Mouse (Mus musculus): ENCODE measurements around the gene Gm49320. TPM values are rescaled to one million over a fixed set of nuclear protein-coding genes. Genes with fewer than 3 reads are reported as not detected.
"Not testable (repeated sequence)": the region's sequence is repeated elsewhere in the genome, so short reads cannot be mapped to it uniquely, and the experiment has no call there.

Gene Gm49320
- polyA plus RNA-seq, 1 experiment from 2014 or later, result 2.2 TPM

GRCm38 (mm10) chr8:4252116-4252760 lies 13.6 kb downstream of the Gm49320 start:
- H3K4me3 ChIP-seq (ENCODE audit: low read length), result peak overlapping the region; percentile 91
- peaks cover 39% of the 10 kb centered on the region for H3K36me3 ChIP-seq (ENCODE audit: control insufficient read depth, insufficient read depth, low read length)
- no peaks in the 10 kb centered on the region for H3K9me3 ChIP-seq (ENCODE audit: control insufficient read depth, low read length)
- H3K4me2 ChIP-seq (replicated peaks; ENCODE audit: low read depth, low read length), result peak overlapping the region; percentile 58
- H3K9ac ChIP-seq (ENCODE audit: low read depth, low read length), result 0 out of 2 replicates have a peak overlapping the region, but pooled peaks have one; percentile 88
- H3K27ac ChIP-seq (ENCODE audit: low read depth, low read length), result no peak overlapping the region
- ATAC-seq (ENCODE audit: low FRiP score, low TSS enrichment), result no peak
- 49% methylated on average over 8 of the region's 8 CpGs for WGBS
- H3K27me3 ChIP-seq (ENCODE audit: control insufficient read depth, insufficient read depth, low read length), result no peaks in the 10 kb centered on the region
- H3K4me1 ChIP-seq (ENCODE audit: control insufficient read depth, insufficient read depth, low read length), result peaks cover 12% of the 10 kb centered on the region

- Histone ChIP-seq H3K27me3 (ENCODE audit: control insufficient read depth, insufficient read depth, low read length) (no peaks in the 10 kb centered on the region), H3K27ac (ENCODE audit: low read depth, low read length) (peak within 1 kb of the TSS; percentile 87), H3K4me1 (ENCODE audit: control insufficient read depth, insufficient read depth, low read length) (peaks cover 21% of the 10 kb centered on the region), H3K9me3 (ENCODE audit: control insufficient read depth, low read length) (no peaks in the 10 kb centered on the region), H3K4me3 (ENCODE audit: low read length) (peak within 1 kb of the TSS; percentile 91), H3K4me2 (replicated peaks; ENCODE audit: low read depth, low read length) (peak within 1 kb of the TSS; percentile 58), H3K9ac (ENCODE audit: low read depth, low read length) (peak within 1 kb of the TSS; percentile 88), H3K36me3 (ENCODE audit: control insufficient read depth, insufficient read depth, low read length) (peaks cover 30% of the 10 kb centered on the region)
- under 1% methylated on average over 69 of the region's 69 CpGs for WGBS
- ATAC-seq (ENCODE audit: low FRiP score, low TSS enrichment), result peak; percentile 89
These were observed 14.5 kb downstream of the Gm49320 start, which contains the start of gene Snapc2 for GRCm38 (mm10) chr8:4252934-4253841. Snapc2 (plus strand) TSS chr8:4253080.

- H3K9me3 ChIP-seq (ENCODE audit: control insufficient read depth, low read length), result no peaks in the 10 kb centered on the region
- H3K9ac ChIP-seq (ENCODE audit: low read depth, low read length), result peak overlapping the region; percentile 88; the same call in 1 of the 2 replicates
- ATAC-seq (ENCODE audit: low FRiP score, low TSS enrichment), result no peak
- peaks cover 26% of the 10 kb centered on the region for H3K36me3 ChIP-seq (ENCODE audit: control insufficient read depth, insufficient read depth, low read length)
- H3K4me1 ChIP-seq (ENCODE audit: control insufficient read depth, insufficient read depth, low read length), result peaks cover 21% of the 10 kb centered on the region
- 62% methylated on average over 6 of the region's 6 CpGs for WGBS
- H3K4me3 ChIP-seq (ENCODE audit: low read length), result peak overlapping the region; percentile 91
- H3K27me3 ChIP-seq (ENCODE audit: control insufficient read depth, insufficient read depth, low read length), result no peaks in the 10 kb centered on the region
- peak overlapping the region; percentile 58 for H3K4me2 ChIP-seq (replicated peaks; ENCODE audit: low read depth, low read length)
- H3K27ac ChIP-seq (ENCODE audit: low read depth, low read length), result no peak overlapping the region
These were observed 15.3 kb downstream of the Gm49320 start for GRCm38 (mm10) chr8:4254001-4254400.

- not testable (repeated sequence) for H3K27ac ChIP-seq (ENCODE audit: low read depth, low read length); H3K4me3 ChIP-seq (ENCODE audit: low read length); H3K27me3 ChIP-seq (ENCODE audit: control insufficient read depth, insufficient read depth, low read length); H3K9ac ChIP-seq (ENCODE audit: low read depth, low read length); ATAC-seq (ENCODE audit: low FRiP score, low TSS enrichment); H3K9me3 ChIP-seq (ENCODE audit: control insufficient read depth, low read length); H3K4me2 ChIP-seq (replicated peaks; ENCODE audit: low read depth, low read length)
- H3K4me1 ChIP-seq (ENCODE audit: control insufficient read depth, insufficient read depth, low read length), result peaks cover 25% of the 10 kb centered on the region
- peaks cover 36% of the 10 kb centered on the region for H3K36me3 ChIP-seq (ENCODE audit: control insufficient read depth, insufficient read depth, low read length)
- 89% methylated on average over 7 of the region's 7 CpGs for WGBS
These were observed 16.8 kb downstream of the Gm49320 start for GRCm38 (mm10) chr8:4255471-4255870.

GRCm38 (mm10) chr8:4256911-4257310 lies 18.2 kb downstream of the Gm49320 start:
- H3K4me2 ChIP-seq (replicated peaks; ENCODE audit: low read depth, low read length), result 0 out of 2 replicates have a peak overlapping the region, but pooled peaks have one; percentile 15
- no peaks in the 10 kb centered on the region for H3K9me3 ChIP-seq (ENCODE audit: control insufficient read depth, low read length)
- H3K4me3 ChIP-seq (ENCODE audit: low read length), result no peak overlapping the region
- H3K9ac ChIP-seq (ENCODE audit: low read depth, low read length), result no peak overlapping the region
- no peak for ATAC-seq (ENCODE audit: low FRiP score, low TSS enrichment)
- H3K36me3 ChIP-seq (ENCODE audit: control insufficient read depth, insufficient read depth, low read length), result peaks cover 51% of the 10 kb centered on the region
- WGBS, result 72% methylated on average over 4 of the region's 4 CpGs
- H3K4me1 ChIP-seq (ENCODE audit: control insufficient read depth, insufficient read depth, low read length), result peaks cover 25% of the 10 kb centered on the region
- H3K27ac ChIP-seq (ENCODE audit: low read depth, low read length), result no peak overlapping the region
- no peaks in the 10 kb centered on the region for H3K27me3 ChIP-seq (ENCODE audit: control insufficient read depth, insufficient read depth, low read length)

- Histone ChIP-seq H3K27me3 (ENCODE audit: control insufficient read depth, insufficient read depth, low read length) (no peaks in the 10 kb centered on the region), H3K27ac (ENCODE audit: low read depth, low read length) (no peak overlapping the region), H3K9ac (ENCODE audit: low read depth, low read length) (peak overlapping the region; percentile 87; the same call in 1 of the 2 replicates), H3K9me3 (ENCODE audit: control insufficient read depth, low read length) (no peaks in the 10 kb centered on the region), H3K4me3 (ENCODE audit: low read length) (peak overlapping the region; percentile 57; the same call in 1 of the 2 replicates), H3K4me1 (ENCODE audit: control insufficient read depth, insufficient read depth, low read length) (peaks cover 25% of the 10 kb centered on the region), H3K4me2 (replicated peaks; ENCODE audit: low read depth, low read length) (peak overlapping the region; percentile 70), H3K36me3 (ENCODE audit: control insufficient read depth, insufficient read depth, low read length) (peaks cover 55% of the 10 kb centered on the region)
- ATAC-seq (ENCODE audit: low FRiP score, low TSS enrichment), result no peak
- WGBS, result 79% methylated on average over 4 of the region's 4 CpGs
These were observed 18.7 kb downstream of the Gm49320 start for GRCm38 (mm10) chr8:4257350-4257749.

GRCm38 (mm10) chr8:4258233-4258632 lies 19.6 kb downstream of the Gm49320 start:
- 2% methylated on average over 35 of the region's 35 CpGs for WGBS
- peak overlapping the region; percentile 70 for H3K4me2 ChIP-seq (replicated peaks; ENCODE audit: low read depth, low read length)
- peak; percentile 61 for ATAC-seq (ENCODE audit: low FRiP score, low TSS enrichment)
- H3K9me3 ChIP-seq (ENCODE audit: control insufficient read depth, low read length), result no peaks in the 10 kb centered on the region
- no peaks in the 10 kb centered on the region for H3K27me3 ChIP-seq (ENCODE audit: control insufficient read depth, insufficient read depth, low read length)
- peak overlapping the region; percentile 87 for H3K9ac ChIP-seq (ENCODE audit: low read depth, low read length)
- peak overlapping the region; percentile 24; the same call in 1 of the 2 replicates for H3K27ac ChIP-seq (ENCODE audit: low read depth, low read length)
- H3K4me3 ChIP-seq (ENCODE audit: low read length), result peak overlapping the region; percentile 57
- H3K36me3 ChIP-seq (ENCODE audit: control insufficient read depth, insufficient read depth, low read length), result peaks cover 64% of the 10 kb centered on the region
- peaks cover 25% of the 10 kb centered on the region for H3K4me1 ChIP-seq (ENCODE audit: control insufficient read depth, insufficient read depth, low read length)

GRCm38 (mm10) chr8:4258678-4259077 lies 20.0 kb downstream of the Gm49320 start:
- under 1% methylated on average over 32 of the region's 32 CpGs for WGBS
- Histone ChIP-seq H3K36me3 (ENCODE audit: control insufficient read depth, insufficient read depth, low read length) (peaks cover 69% of the 10 kb centered on the region), H3K4me3 (ENCODE audit: low read length) (peak overlapping the region; percentile 57), H3K9me3 (ENCODE audit: control insufficient read depth, low read length) (no peaks in the 10 kb centered on the region), H3K4me2 (replicated peaks; ENCODE audit: low read depth, low read length) (peak overlapping the region; percentile 70), H3K27me3 (ENCODE audit: control insufficient read depth, insufficient read depth, low read length) (no peaks in the 10 kb centered on the region), H3K4me1 (ENCODE audit: control insufficient read depth, insufficient read depth, low read length) (peaks cover 25% of the 10 kb centered on the region), H3K27ac (ENCODE audit: low read depth, low read length) (peak overlapping the region; percentile 24), H3K9ac (ENCODE audit: low read depth, low read length) (peak overlapping the region; percentile 87)
- peak; percentile 83 for ATAC-seq (ENCODE audit: low FRiP score, low TSS enrichment)

Measured in kidney, embryonic 14.5 days (tissue).